Mouse (Mus musculus) intestine, postnatal 0 days (tissue): ENCODE results near the gene Smim22. TPM values are rescaled to one million over a fixed set of nuclear protein-coding genes. Genes with fewer than 3 reads are reported as not detected.

Source experiments
- ATAC-seq: fragments of 200-750 bp; cut with Nextera tagmentation; 2 replicates; pipeline ENCODE4 v1.8.0; 2017; ENCODE audit warnings: mild to moderate bottlenecking, moderate TSS enrichment, moderate library complexity
- H3K27ac ChIP-seq: fragments of 300-500 bp; sonication (generic); 2 replicates; pipeline ENCODE4 v1.5.1; 2014; ENCODE audit warnings: mild to moderate bottlenecking, low read depth, low read length, moderate library complexity
- H3K27me3 ChIP-seq: fragments of 300-500 bp; sonication (generic); replicated peaks from 2 replicates; pipeline ENCODE4 v1.6.1; 2014; ENCODE audit warnings: low read length, mixed read lengths; ENCODE audit not compliant: control insufficient read depth, insufficient read depth
- H3K36me3 ChIP-seq: fragments of 300-500 bp; sonication (generic); 2 replicates; pipeline ENCODE4 v1.6.1; 2014; ENCODE audit warnings: mild to moderate bottlenecking, moderate library complexity; ENCODE audit not compliant: control insufficient read depth, insufficient read depth
- H3K4me1 ChIP-seq: fragments of 300-500 bp; sonication (generic); replicated peaks from 2 replicates; pipeline ENCODE4 v1.6.1; 2014; ENCODE audit warnings: antibody characterized with exemption, low read length, mixed read lengths; ENCODE audit not compliant: control insufficient read depth, insufficient read depth
- H3K4me2 ChIP-seq: fragments of 300-500 bp; sonication (generic); replicated peaks from 2 replicates; pipeline ENCODE4 v1.6.1; 2014; ENCODE audit warnings: low read depth, mild to moderate bottlenecking, moderate library complexity
- H3K4me3 ChIP-seq: fragments of 300-500 bp; sonication (generic); 2 replicates; pipeline ENCODE4 v1.5.1; 2014; ENCODE audit warnings: low read depth, low read length
- H3K9ac ChIP-seq: fragments of 300-500 bp; sonication (generic); 2 replicates; pipeline ENCODE4 v1.6.1; 2014; ENCODE audit warnings: mild to moderate bottlenecking, low read depth, low read length
- H3K9me3 ChIP-seq: fragments of 300-500 bp; sonication (generic); 2 replicates; pipeline ENCODE4 v1.6.1; 2016; ENCODE audit warnings: mixed run types; ENCODE audit not compliant: control insufficient read depth
- CTCF ChIP-seq: sonication (generic); IDR thresholded peaks from 2 replicates; pipeline ENCODE4 v1.5.1; 2016; ENCODE audit warnings: low read depth, mild to moderate bottlenecking, control low read depth, antibody characterized with exemption, moderate library complexity
- WGBS: fragments of 180-500 bp; shearing (Covaris S2); extraction: QIAGEN DNeasy Blood & Tissue Kit; methylation state at CpG from one replicate; pipeline ENCODE4 v1.1.7; 2014; 5-methylcytosine and 5-hydroxymethylcytosine counted together
- polyA plus RNA-seq: library from polyadenylated mRNA; unstranded; fragments of >200 nt; fragmentation: Nextera tagmentation; extraction: Ambion mirVana; gene quantifications from 2 replicates; pipeline ENCODE4 v1.2.1, GENCODE M21; 2015

Smim22 gene
- polyA plus RNA-seq, 1 experiment from 2014 or later = 329 TPM

DNA sequence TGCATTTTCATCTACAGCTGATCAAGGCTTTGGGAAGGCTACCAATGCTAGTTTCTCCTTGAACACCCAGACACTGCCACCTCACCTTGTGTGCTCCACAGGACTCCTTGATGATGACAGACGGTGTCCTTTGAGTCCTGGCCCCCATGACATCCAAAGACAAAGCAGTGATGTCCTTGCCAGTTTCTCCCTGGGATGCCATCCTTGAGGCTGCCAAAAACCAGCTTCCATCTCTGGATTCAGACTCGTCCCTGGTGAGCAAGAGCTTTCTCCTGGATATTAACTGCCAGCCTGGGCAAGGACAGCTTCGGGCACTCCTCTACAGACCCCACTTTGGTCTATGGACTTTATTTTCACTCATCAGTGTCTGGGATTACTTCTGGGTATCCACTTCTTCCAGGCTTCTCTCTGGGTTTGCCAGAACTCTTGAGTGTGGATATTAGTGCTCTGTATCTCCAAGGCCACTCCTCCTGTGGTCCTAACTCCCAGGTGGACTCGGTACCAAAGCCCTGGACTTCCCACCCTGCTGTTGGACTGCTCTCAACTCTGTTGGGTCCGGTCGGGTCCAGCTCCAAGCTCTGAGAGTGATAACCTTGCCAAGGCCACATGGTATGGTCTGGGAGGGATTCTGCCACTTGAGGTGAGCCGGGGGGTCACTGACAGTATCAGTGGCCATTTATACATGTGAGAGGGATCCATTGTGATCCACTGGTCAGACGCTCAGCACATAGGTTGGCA is 41.5 kb upstream of the Smim22 start:
- no peaks in the 10 kb centered on the region for H3K4me1 ChIP-seq
- no peak overlapping the region for H3K4me2 ChIP-seq
- no peak overlapping the region for H3K4me3 ChIP-seq
- H3K27ac ChIP-seq = no peak overlapping the region
- H3K9ac ChIP-seq = no peak overlapping the region
- no peaks in the 10 kb centered on the region for H3K27me3 ChIP-seq
- 86% methylated on average over 8 of the region's 8 CpGs for WGBS
- H3K36me3 ChIP-seq = no peaks in the 10 kb centered on the region
- ATAC-seq = no peak
- no peak for TF ChIP-seq CTCF
- H3K9me3 ChIP-seq = no peaks in the 10 kb centered on the region

DNA sequence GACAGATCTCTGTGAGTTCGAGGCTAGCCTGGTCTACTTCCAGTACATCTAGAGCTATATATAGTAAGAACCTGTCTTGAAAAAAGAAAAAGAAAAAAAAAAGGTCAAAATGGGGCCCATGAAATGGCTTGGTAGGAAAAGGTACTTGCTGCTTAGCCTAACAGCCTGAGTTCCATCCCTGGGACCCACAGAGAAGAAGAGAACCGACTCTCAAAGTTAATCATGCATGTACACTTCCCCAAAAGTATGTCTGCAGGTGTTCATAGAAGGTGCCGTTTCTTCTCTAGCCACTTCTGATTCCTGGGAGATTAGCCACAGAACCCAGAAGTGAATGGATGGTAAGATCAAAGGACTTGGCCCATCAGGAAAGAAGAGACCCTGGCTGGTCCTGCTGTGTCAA is 38.7 kb upstream of the Smim22 start:
- Histone ChIP-seq H3K9me3 (no peaks in the 10 kb centered on the region), H3K4me1 (no peaks in the 10 kb centered on the region), H3K4me3 (no peak overlapping the region), H3K27ac (no peak overlapping the region), H3K9ac (no peak overlapping the region), H3K4me2 (no peak overlapping the region), H3K36me3 (no peaks in the 10 kb centered on the region), H3K27me3 (no peaks in the 10 kb centered on the region)
- TF ChIP-seq CTCF = no peak
- 81% methylated on average over 3 of the region's 3 CpGs for WGBS
- ATAC-seq = no peak

DNA sequence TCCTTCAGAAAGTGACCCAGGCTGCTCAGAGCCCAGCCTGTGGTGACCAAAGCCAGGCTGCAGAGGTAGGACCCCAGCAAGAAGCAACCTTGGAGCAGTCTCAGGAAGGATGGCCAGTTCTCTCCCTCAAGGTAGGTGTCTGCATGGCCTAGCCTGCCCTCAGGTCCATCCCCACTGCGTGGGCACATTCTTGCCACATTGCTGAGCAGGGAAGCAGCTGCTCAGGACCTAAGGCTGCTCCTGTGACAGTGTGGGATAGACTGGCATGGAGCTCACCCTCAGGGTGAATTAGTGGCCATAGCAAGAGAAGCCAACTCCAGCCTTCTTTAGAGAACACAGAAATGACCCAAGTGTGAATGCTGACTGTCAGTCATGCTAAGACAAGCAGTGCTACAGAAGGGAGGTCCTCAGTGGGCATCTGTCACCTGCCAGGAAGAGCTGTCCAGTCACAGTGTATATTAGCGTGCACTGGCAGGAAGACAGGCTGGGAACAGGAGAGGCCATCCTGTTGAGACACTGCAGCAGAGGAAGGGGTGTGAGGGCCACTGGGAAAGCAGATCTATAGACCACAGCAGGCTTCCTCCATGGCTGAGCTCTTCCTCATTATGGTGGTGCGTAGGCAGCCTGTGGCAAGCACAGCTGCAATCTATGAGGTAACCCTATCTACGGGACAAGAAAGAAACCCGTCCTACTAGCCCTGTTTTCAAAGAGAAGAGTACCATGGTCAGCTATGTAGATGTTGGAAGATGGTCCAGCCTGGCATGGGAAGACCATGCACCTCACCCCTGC is 37.8 kb upstream of the Smim22 start:
- Histone ChIP-seq H3K36me3 (no peaks in the 10 kb centered on the region), H3K4me3 (no peak overlapping the region), H3K9me3 (no peaks in the 10 kb centered on the region), H3K9ac (no peak overlapping the region), H3K27me3 (no peaks in the 10 kb centered on the region), H3K27ac (no peak overlapping the region), H3K4me2 (no peak overlapping the region), H3K4me1 (no peaks in the 10 kb centered on the region)
- WGBS = 79% methylated on average over 5 of the region's 5 CpGs
- no peak for TF ChIP-seq CTCF
- ATAC-seq = no peak

DNA sequence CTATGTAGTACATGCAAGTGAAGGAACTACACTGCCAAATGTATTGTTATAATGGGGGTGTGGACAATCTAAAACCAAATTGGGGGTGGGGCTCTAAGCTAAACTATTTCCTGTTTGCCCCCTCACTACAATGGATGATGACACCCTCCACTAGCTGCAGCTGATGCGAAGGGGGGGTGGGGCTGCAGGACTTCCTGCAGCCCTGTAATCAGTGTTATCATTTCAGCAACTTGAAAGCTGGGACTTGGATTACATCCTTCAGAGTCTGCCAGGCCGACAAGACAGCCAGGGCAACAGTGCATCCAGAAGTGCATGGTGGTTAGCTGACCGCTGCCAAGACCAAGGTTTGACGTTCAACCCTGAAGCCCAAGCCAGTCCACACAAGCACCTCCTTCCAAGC is 35.5 kb upstream of the Smim22 start:
- Histone ChIP-seq H3K4me2 (no peak overlapping the region), H3K9me3 (no peaks in the 10 kb centered on the region), H3K4me1 (no peaks in the 10 kb centered on the region), H3K27ac (no peak overlapping the region), H3K36me3 (no peaks in the 10 kb centered on the region), H3K4me3 (no peak overlapping the region), H3K9ac (no peak overlapping the region), H3K27me3 (no peaks in the 10 kb centered on the region)
- 63% methylated on average over 4 of the region's 4 CpGs for WGBS
- no peak for TF ChIP-seq CTCF
- ATAC-seq = no peak

DNA sequence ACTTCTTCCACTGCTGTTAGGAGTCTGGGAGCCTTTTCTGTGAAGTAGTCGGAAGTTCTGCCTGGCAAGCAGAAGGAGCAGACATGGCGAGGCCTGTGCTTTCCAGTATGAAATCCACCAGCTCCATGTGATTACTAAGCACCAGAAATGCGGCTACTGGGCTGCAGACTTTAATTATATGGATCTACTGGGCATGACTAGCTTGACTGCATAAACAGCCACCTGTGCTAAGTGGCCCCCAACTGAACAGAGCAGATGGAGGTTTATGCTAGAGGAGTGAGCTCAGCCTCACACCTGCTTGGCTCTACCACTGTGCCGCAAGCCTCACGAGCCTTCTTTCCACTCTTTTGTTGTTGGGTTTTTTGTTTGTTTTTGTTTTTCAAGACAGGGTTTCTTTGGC is 32.6 kb upstream of the Smim22 start:
- no peak for ATAC-seq
- no peaks in the 10 kb centered on the region for H3K4me1 ChIP-seq
- TF ChIP-seq CTCF = no peak
- H3K27ac ChIP-seq = no peak overlapping the region
- WGBS = 88% methylated on average over 5 of the region's 5 CpGs
- no peaks in the 10 kb centered on the region for H3K27me3 ChIP-seq
- no peaks in the 10 kb centered on the region for H3K9me3 ChIP-seq
- H3K36me3 ChIP-seq = no peaks in the 10 kb centered on the region
- H3K4me2 ChIP-seq = no peak overlapping the region
- no peak overlapping the region for H3K4me3 ChIP-seq
- H3K9ac ChIP-seq = no peak overlapping the region

DNA sequence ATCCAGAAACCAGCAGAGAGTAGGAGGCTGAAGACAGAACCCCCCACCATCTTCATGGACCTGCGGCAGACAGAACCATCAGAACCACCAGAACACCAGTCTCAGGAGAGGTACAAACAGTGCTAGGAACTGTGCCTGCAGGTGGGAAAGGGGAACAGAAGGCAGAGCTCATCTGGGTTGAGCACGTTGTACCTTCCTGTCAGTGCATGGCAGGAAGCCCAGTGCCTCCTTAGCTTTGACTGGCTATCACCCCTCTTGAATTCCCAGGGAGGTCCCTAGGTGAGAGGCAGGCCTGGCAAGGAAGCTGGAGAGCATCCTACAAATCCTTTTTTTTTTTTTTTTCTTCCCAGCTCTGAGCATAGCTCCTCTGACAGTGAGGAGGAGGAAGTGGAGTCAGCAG is 30.9 kb upstream of the Smim22 start:
- no peaks in the 10 kb centered on the region for H3K4me1 ChIP-seq

More for the DNA sequence above, 30.9 kb upstream of the Smim22 start:
- Histone ChIP-seq H3K36me3 (no peaks in the 10 kb centered on the region), H3K4me3 (no peak overlapping the region), H3K27me3 (no peaks in the 10 kb centered on the region), H3K4me2 (no peak overlapping the region), H3K9me3 (no peaks in the 10 kb centered on the region), H3K9ac (no peak overlapping the region), H3K27ac (no peak overlapping the region)
- ATAC-seq = no peak
- no peak for TF ChIP-seq CTCF
- WGBS = 74% methylated on average over 2 of the region's 2 CpGs
